Comparison of ENCODE assay signal across 7 mouse cellular contexts in the genomic region with DNA sequence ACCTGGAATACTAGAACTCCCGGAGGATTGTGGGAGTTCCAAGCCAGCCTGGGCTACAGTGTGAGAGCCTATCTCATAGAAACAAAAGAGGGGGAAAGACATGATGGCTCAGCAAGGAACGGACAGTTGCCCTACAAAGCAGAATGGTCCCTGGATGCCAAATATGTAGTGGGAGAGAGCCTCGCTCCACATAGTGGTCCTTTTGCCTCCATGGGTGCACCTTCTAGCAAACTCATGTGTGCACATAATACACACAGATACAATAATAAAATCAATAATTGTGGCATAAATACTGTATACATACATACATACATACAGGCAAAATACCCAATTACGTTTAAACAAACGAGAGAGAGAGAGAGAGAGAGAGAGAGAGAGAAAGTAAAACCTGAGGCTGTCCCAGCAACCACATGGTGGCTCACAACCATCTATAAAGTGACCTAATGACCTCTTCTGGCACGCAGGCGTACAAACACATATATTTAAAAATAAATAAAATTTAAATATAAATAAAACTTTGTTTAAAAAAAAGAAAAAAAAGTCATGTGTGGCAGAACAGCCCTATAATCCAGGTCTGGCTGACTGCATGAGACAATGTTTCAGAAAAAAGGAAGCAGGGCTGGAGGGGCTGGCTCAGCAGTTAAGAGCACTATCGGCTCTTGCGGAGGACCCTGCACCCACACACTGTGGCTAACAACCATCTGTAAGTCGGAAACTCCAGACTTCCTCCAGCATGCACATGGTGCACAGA. TPM values are rescaled to one million over a fixed set of nuclear protein-coding genes. Genes with fewer than 3 reads are reported as not detected.
A peak's percentile ranks its signal among the peaks of the same experiment; 100 is the strongest.
DNase-seq lines count a peak whose midpoint lies in the region; ATAC-seq and TF ChIP-seq lines count a peak whose summit lies in the region.

No protein-coding gene starts in this region.

- no peaks in the 10 kb centered on the region for H3K36me3 ChIP-seq in embryonic facial prominence, embryonic 12.5 days
- no peaks in the 10 kb centered on the region for H3K36me3 ChIP-seq in intestine, embryonic 15.5 days
- no peaks in the 10 kb centered on the region for H3K36me3 ChIP-seq in myocyte (ENCODE audit: control insufficient read depth, insufficient read depth)

- 76% methylated on average over 10 of the region's 10 CpGs for WGBS in embryonic facial prominence, embryonic 12.5 days
- 55% methylated on average over 10 of the region's 10 CpGs for WGBS in intestine, embryonic 15.5 days

- peak overlapping the region; percentile 95 for H3K27ac ChIP-seq in left cerebral cortex, adult 2 months
- 0 out of 2 replicates have a peak overlapping the region, but pooled peaks have one; percentile 46 for H3K27ac ChIP-seq in embryonic facial prominence, embryonic 12.5 days
- H3K27ac ChIP-seq in intestine, embryonic 15.5 days: no peak overlapping the region

- intact Hi-C loops in left cerebral cortex, adult 2 months (cut with DNase I): loop anchor here (2.0 to 10.0 kb wide), 5 partner anchors 59 to 405 kb away; a partner anchor contains a TSS
- intact Hi-C loops in left cerebral cortex, postnatal 10 days (cut with DNase I): loop anchor here (5.0 to 10.0 kb wide), 2 partner anchors 125 to 218 kb away; no protein-coding TSS in a partner anchor
- intact Hi-C loops in gastrocnemius, postnatal 14 days (cut with DNase I; ENCODE audit: low total_unique reads): loop anchor here (5.0 kb wide), 1 partner anchor 208 kb away; no protein-coding TSS in a partner anchor

- H3K9me3 ChIP-seq in embryonic facial prominence, embryonic 12.5 days: 0 out of 2 replicates have a peak, but pooled peaks cover 4% of the 10 kb centered on the region
- no peaks in the 10 kb centered on the region for H3K9me3 ChIP-seq in intestine, embryonic 15.5 days

- no peak for TF ChIP-seq CTCF in left cerebral cortex, adult 2 months (IDR thresholded peaks at IDR 0.05)

- peak overlapping the region; percentile 25 for H3ac ChIP-seq in myocyte (ENCODE audit: control insufficient read depth, insufficient read length)

- no peak overlapping the region for H3K9ac ChIP-seq in embryonic facial prominence, embryonic 12.5 days
- H3K9ac ChIP-seq in intestine, embryonic 15.5 days: no peak overlapping the region

- DNase-seq in left cerebral cortex, adult 2 months (ENCODE audit: extremely low spot score in 1 of 2, low spot score in 2 of 2): no peak
- no peak for DNase-seq in left cerebral cortex, postnatal 10 days (ENCODE audit: extremely low spot score in 1 of 2, low spot score in 2 of 2)
- no peak for DNase-seq in spleen, adult 18-20 months
- DNase-seq in gastrocnemius, postnatal 14 days: no peak

- no peaks in the 10 kb centered on the region for H3K79me2 ChIP-seq in myocyte (ENCODE audit: control insufficient read depth, insufficient read depth)

- ATAC-seq in embryonic facial prominence, embryonic 12.5 days (ENCODE audit: insufficient number of reproducible peaks, insufficient read depth, low FRiP score, low TSS enrichment): no peak
- no peak for ATAC-seq in intestine, embryonic 15.5 days

- no peak overlapping the region for H3K4me2 ChIP-seq in embryonic facial prominence, embryonic 12.5 days (replicated peaks)
- H3K4me2 ChIP-seq in intestine, embryonic 15.5 days (replicated peaks): peak overlapping the region; percentile 93; the same call in 1 of the 2 replicates
- H3K4me2 ChIP-seq in myocyte (ENCODE audit: low read depth): peak overlapping the region; percentile 99

- no peak for TF ChIP-seq POLR2A in myocyte (IDR thresholded peaks at IDR 0.05; ENCODE audit: insufficient read length, low read depth)

- no peaks in the 10 kb centered on the region for H3K27me3 ChIP-seq in embryonic facial prominence, embryonic 12.5 days
- no peaks in the 10 kb centered on the region for H3K27me3 ChIP-seq in intestine, embryonic 15.5 days (replicated peaks)
- H3K27me3 ChIP-seq in myocyte (ENCODE audit: control insufficient read depth, insufficient read depth, insufficient read length): no peaks in the 10 kb centered on the region

- H3K4me3 ChIP-seq in left cerebral cortex, adult 2 months: no peak overlapping the region
- no peak overlapping the region for H3K4me3 ChIP-seq in embryonic facial prominence, embryonic 12.5 days
- H3K4me3 ChIP-seq in intestine, embryonic 15.5 days (replicated peaks): no peak overlapping the region
- peak overlapping the region; percentile 68 for H3K4me3 ChIP-seq in myocyte

- H3K4me1 ChIP-seq in embryonic facial prominence, embryonic 12.5 days: peaks cover 10% of the 10 kb centered on the region; the same call in 1 of the 2 replicates
- H3K4me1 ChIP-seq in intestine, embryonic 15.5 days (replicated peaks): peaks cover 13% of the 10 kb centered on the region

TF ChIP-seq in myocyte, 11 proteins besides CTCF, POLR2A, EP300 and RAD21:
- TF ChIP-seq REST (IDR thresholded peaks at IDR 0.05; ENCODE audit: insufficient read depth, insufficient read length) (no peak), TCF12 (IDR thresholded peaks at IDR 0.05; ENCODE audit: insufficient read depth, poor library complexity, severe bottlenecking) (no peak), MYOD1 (IDR thresholded peaks at IDR 0.05; ENCODE audit: control insufficient read depth in 1 of 3, insufficient read length in 2 of 3, low read depth in 2 of 3) (no peak), POLR2AphosphoS2 (IDR thresholded peaks at IDR 0.05; ENCODE audit: insufficient read length, low read depth) (no peak), CEBPB (IDR thresholded peaks at IDR 0.05; ENCODE audit: insufficient read depth, poor library complexity, severe bottlenecking) (no peak), SRF (IDR thresholded peaks at IDR 0.05; ENCODE audit: control insufficient read depth, insufficient read length, low read depth) (no peak), TCF3 (IDR thresholded peaks at IDR 0.05; ENCODE audit: insufficient read length, low read depth) (no peak), E2F4 (IDR thresholded peaks at IDR 0.05; ENCODE audit: insufficient read depth) (no peak), MAX (IDR thresholded peaks at IDR 0.05; ENCODE audit: low read depth) (no peak), USF1 (IDR thresholded peaks at IDR 0.05; ENCODE audit: low read depth) (no peak), MYOG (IDR thresholded peaks at IDR 0.05; ENCODE audit: control insufficient read depth in 1 of 3, insufficient read depth in 1 of 3, insufficient read length in 2 of 3, low read depth in 2 of 3) (no peak)

RNA-seq across cellular contexts. Expression of a gene that starts 0.8 kb away (rescaled TPM):
- total RNA-seq in left cerebral cortex, adult 2 months (2021): 10 to 100 TPM; 12.8 to 15.0 TPM
- total RNA-seq in left cerebral cortex, postnatal 10 days (2021): 10 to 100 TPM; 15.9 to 18.7 TPM
- polyA plus RNA-seq in embryonic facial prominence, embryonic 12.5 days (2016; fragmentation: Nextera tagmentation; extraction: Ambion mirVana): 5.0 and 5.7 TPM in 2 replicates
- 2.8 and 3.4 TPM in 2 replicates for polyA plus RNA-seq in intestine, embryonic 15.5 days (2015; fragmentation: Nextera tagmentation; extraction: Ambion mirVana)
- polyA plus RNA-seq in myocyte (2012; fragmentation: generic; extraction: Trizol): 3.7 TPM
- total RNA-seq in gastrocnemius, postnatal 14 days (2021): 1 to 10 TPM; 2.2 to 2.6 TPM

RNA-seq across cellular contexts. Expression of a gene that starts 15.0 kb away (rescaled TPM):
- total RNA-seq in left cerebral cortex, adult 2 months (2021): under 1 TPM; 0.33 to 0.34 TPM
- under 1 TPM; 0.26 to 0.49 TPM for total RNA-seq in left cerebral cortex, postnatal 10 days (2021)
- 2.0 and 3.6 TPM in 2 replicates for polyA plus RNA-seq in embryonic facial prominence, embryonic 12.5 days (2016; fragmentation: Nextera tagmentation; extraction: Ambion mirVana)
- 1.0 and 1.4 TPM in 2 replicates for polyA plus RNA-seq in intestine, embryonic 15.5 days (2015; fragmentation: Nextera tagmentation; extraction: Ambion mirVana)
- 0.10 TPM for polyA plus RNA-seq in myocyte (2012; fragmentation: generic; extraction: Trizol)
- 10 to 100 TPM; 17.4 to 21.2 TPM for total RNA-seq in gastrocnemius, postnatal 14 days (2021)

RNA-seq across cellular contexts. Expression of a gene that starts 28.3 kb away (rescaled TPM):
- total RNA-seq in left cerebral cortex, adult 2 months (2021): 1 to 10 TPM; 8.5 to 8.9 TPM
- total RNA-seq in left cerebral cortex, postnatal 10 days (2021): 1 to 10 TPM; 1.4 to 1.6 TPM
- polyA plus RNA-seq in embryonic facial prominence, embryonic 12.5 days (2016; fragmentation: Nextera tagmentation; extraction: Ambion mirVana): 2.5 and 3.7 TPM in 2 replicates
- polyA plus RNA-seq in intestine, embryonic 15.5 days (2015; fragmentation: Nextera tagmentation; extraction: Ambion mirVana): 2.0 and 2.2 TPM in 2 replicates
- polyA plus RNA-seq in myocyte (2012; fragmentation: generic; extraction: Trizol): 0.02 TPM
- total RNA-seq in gastrocnemius, postnatal 14 days (2021): under 1 TPM in 1 of 2 experiments, not detected in 1; 0.13 TPM

RNA-seq across cellular contexts. Expression of a gene that starts 50.1 kb away (rescaled TPM):
- under 1 TPM; 0.79 TPM for total RNA-seq in left cerebral cortex, adult 2 months (2021)
- 1 to 10 TPM; 1.6 to 1.8 TPM for total RNA-seq in left cerebral cortex, postnatal 10 days (2021)
- polyA plus RNA-seq in embryonic facial prominence, embryonic 12.5 days (2016; fragmentation: Nextera tagmentation; extraction: Ambion mirVana): 2.7 and 4.2 TPM in 2 replicates
- 2.1 and 3.3 TPM in 2 replicates for polyA plus RNA-seq in intestine, embryonic 15.5 days (2015; fragmentation: Nextera tagmentation; extraction: Ambion mirVana)
- 0.05 TPM for polyA plus RNA-seq in myocyte (2012; fragmentation: generic; extraction: Trizol)
- total RNA-seq in gastrocnemius, postnatal 14 days (2021): under 1 TPM; 0.09 to 0.25 TPM

RNA-seq across cellular contexts. Expression of a gene that starts 51.8 kb away (rescaled TPM):
- total RNA-seq in left cerebral cortex, adult 2 months (2021): 10 to 100 TPM; 14.3 to 14.4 TPM
- 10 to 100 TPM; 13.8 to 16.3 TPM for total RNA-seq in left cerebral cortex, postnatal 10 days (2021)
- polyA plus RNA-seq in embryonic facial prominence, embryonic 12.5 days (2016; fragmentation: Nextera tagmentation; extraction: Ambion mirVana): 5.5 and 5.9 TPM in 2 replicates
- polyA plus RNA-seq in intestine, embryonic 15.5 days (2015; fragmentation: Nextera tagmentation; extraction: Ambion mirVana): 3.0 and 4.2 TPM in 2 replicates
- 5.8 TPM for polyA plus RNA-seq in myocyte (2012; fragmentation: generic; extraction: Trizol)
- 1 to 10 TPM; 4.1 to 6.6 TPM for total RNA-seq in gastrocnemius, postnatal 14 days (2021)

Comparison
In these comparisons a context has a peak if more than half of its experiments do, and no peak if none do; other contexts are left out.
1. RNA of a gene that starts 15.0 kb away (total RNA-seq): 17.4 to 21.2 TPM in gastrocnemius, postnatal 14 days; 0.26 to 0.49 TPM in left cerebral cortex, postnatal 10 days and 0.33 to 0.34 TPM in left cerebral cortex, adult 2 months; every median in the first group is over 10 times any median in the second.